Mouse (Mus musculus): ENCODE measurements around the gene Gtf2ird2.

Gene Gtf2ird2

GRCm38 (mm10) chr5:134175696-134176095 lies 8.1 kb upstream of the Gtf2ird2 start:
- Histone ChIP-seq H3K9me3 (ENCODE audit: low read length) (no peaks in the 10 kb centered on the region), H3K4me1 (replicated peaks; ENCODE audit: low read depth, low read length) (peaks cover 83% of the 10 kb centered on the region), H3K36me3 (ENCODE audit: insufficient read depth, low read length) (peaks cover 30% of the 10 kb centered on the region), H3K27me3 (ENCODE audit: insufficient read depth, low read length) (no peaks in the 10 kb centered on the region), H3K4me3 (replicated peaks; ENCODE audit: low read length) (peak overlapping the region; percentile 97)
- TF ChIP-seq NANOG (IDR thresholded peaks at IDR 0.05; ENCODE audit: borderline replicate concordance, low read length) (no peak), CTCF (conservative IDR thresholded peaks at IDR 0.05; ENCODE audit: low read length) (no peak), POU5F1 (IDR thresholded peaks at IDR 0.05; ENCODE audit: borderline replicate concordance, low read length) (no peak)

GRCm38 (mm10) chr5:134176169-134176881 lies 7.5 kb upstream of the Gtf2ird2 start, which contains the start of gene Rcc1l:
Gene Rcc1l (minus strand): TSS chr5:134176774.
- H3K4me3 ChIP-seq (replicated peaks; ENCODE audit: low read length): peak within 1 kb of the TSS; percentile 97
- H3K36me3 ChIP-seq (ENCODE audit: insufficient read depth, low read length): peaks cover 24% of the 10 kb centered on the region
- no peaks in the 10 kb centered on the region for H3K9me3 ChIP-seq (ENCODE audit: low read length)
- TF ChIP-seq NANOG (IDR thresholded peaks at IDR 0.05; ENCODE audit: borderline replicate concordance, low read length) (no peak), POU5F1 (IDR thresholded peaks at IDR 0.05; ENCODE audit: borderline replicate concordance, low read length) (no peak), CTCF (conservative IDR thresholded peaks at IDR 0.05; ENCODE audit: low read length) (no peak)
- H3K4me1 ChIP-seq (replicated peaks; ENCODE audit: low read depth, low read length): peaks cover 82% of the 10 kb centered on the region
- H3K27me3 ChIP-seq (ENCODE audit: insufficient read depth, low read length): no peaks in the 10 kb centered on the region

- no peaks in the 10 kb centered on the region for H3K9me3 ChIP-seq (ENCODE audit: low read length)
- peak overlapping the region; percentile 49 for H3K4me3 ChIP-seq (replicated peaks; ENCODE audit: low read length)
- peaks cover 84% of the 10 kb centered on the region for H3K4me1 ChIP-seq (replicated peaks; ENCODE audit: low read depth, low read length)
- H3K27me3 ChIP-seq (ENCODE audit: insufficient read depth, low read length): no peaks in the 10 kb centered on the region
- H3K36me3 ChIP-seq (ENCODE audit: insufficient read depth, low read length): peaks cover 13% of the 10 kb centered on the region
- TF ChIP-seq POU5F1 (IDR thresholded peaks at IDR 0.05; ENCODE audit: borderline replicate concordance, low read length): no peak
- no peak for TF ChIP-seq CTCF (conservative IDR thresholded peaks at IDR 0.05; ENCODE audit: low read length)
- TF ChIP-seq NANOG (IDR thresholded peaks at IDR 0.05; ENCODE audit: borderline replicate concordance, low read length): no peak
Measured at GRCm38 (mm10) chr5:134178536-134178935, 5.3 kb upstream of the Gtf2ird2 start.

GRCm38 (mm10) chr5:134179871-134180270 lies 3.9 kb upstream of the Gtf2ird2 start:
- H3K36me3 ChIP-seq (ENCODE audit: insufficient read depth, low read length): peaks cover 6% of the 10 kb centered on the region; the same call in 1 of the 2 replicates
- no peak overlapping the region for H3K4me3 ChIP-seq (replicated peaks; ENCODE audit: low read length)
- H3K9me3 ChIP-seq (ENCODE audit: low read length): no peaks in the 10 kb centered on the region
- no peaks in the 10 kb centered on the region for H3K27me3 ChIP-seq (ENCODE audit: insufficient read depth, low read length)
- TF ChIP-seq POU5F1 (IDR thresholded peaks at IDR 0.05; ENCODE audit: borderline replicate concordance, low read length) (no peak), CTCF (conservative IDR thresholded peaks at IDR 0.05; ENCODE audit: low read length) (peak; percentile 76)
- H3K4me1 ChIP-seq (replicated peaks; ENCODE audit: low read depth, low read length): peaks cover 71% of the 10 kb centered on the region

GRCm38 (mm10) chr5:134182172-134182571 lies 1.6 kb upstream of the Gtf2ird2 start:
- H3K4me1 ChIP-seq (replicated peaks; ENCODE audit: low read depth, low read length): peaks cover 69% of the 10 kb centered on the region
- TF ChIP-seq NANOG (IDR thresholded peaks at IDR 0.05; ENCODE audit: borderline replicate concordance, low read length) (no peak), POU5F1 (IDR thresholded peaks at IDR 0.05; ENCODE audit: borderline replicate concordance, low read length) (no peak), CTCF (conservative IDR thresholded peaks at IDR 0.05; ENCODE audit: low read length) (no peak)
- H3K27me3 ChIP-seq (ENCODE audit: insufficient read depth, low read length): no peaks in the 10 kb centered on the region

GRCm38 (mm10) chr5:134182735-134183134 lies 1.1 kb upstream of the Gtf2ird2 start:
- no peaks in the 10 kb centered on the region for H3K27me3 ChIP-seq (ENCODE audit: insufficient read depth, low read length)
- H3K4me3 ChIP-seq (replicated peaks; ENCODE audit: low read length): peak overlapping the region; percentile 87
- H3K36me3 ChIP-seq (ENCODE audit: insufficient read depth, low read length): peaks cover 6% of the 10 kb centered on the region; the same call in 1 of the 2 replicates

More at GRCm38 (mm10) chr5:134182172-134182571, 1.6 kb upstream of the Gtf2ird2 start:
- Histone ChIP-seq H3K9me3 (ENCODE audit: low read length) (no peaks in the 10 kb centered on the region), H3K4me3 (replicated peaks; ENCODE audit: low read length) (peak overlapping the region; percentile 87), H3K36me3 (ENCODE audit: insufficient read depth, low read length) (peaks cover 6% of the 10 kb centered on the region; the same call in 1 of the 2 replicates)

GRCm38 (mm10) chr5:134183162-134183561 lies 657 bp upstream of the Gtf2ird2 start:
- peak overlapping the region; percentile 87 for H3K4me3 ChIP-seq (replicated peaks; ENCODE audit: low read length)
- no peaks in the 10 kb centered on the region for H3K9me3 ChIP-seq (ENCODE audit: low read length)
- peaks cover 6% of the 10 kb centered on the region; the same call in 1 of the 2 replicates for H3K36me3 ChIP-seq (ENCODE audit: insufficient read depth, low read length)
- TF ChIP-seq NANOG (IDR thresholded peaks at IDR 0.05; ENCODE audit: borderline replicate concordance, low read length) (no peak), POU5F1 (IDR thresholded peaks at IDR 0.05; ENCODE audit: borderline replicate concordance, low read length) (no peak), CTCF (conservative IDR thresholded peaks at IDR 0.05; ENCODE audit: low read length) (no peak)
- no peaks in the 10 kb centered on the region for H3K27me3 ChIP-seq (ENCODE audit: insufficient read depth, low read length)
- peaks cover 64% of the 10 kb centered on the region for H3K4me1 ChIP-seq (replicated peaks; ENCODE audit: low read depth, low read length)

More at GRCm38 (mm10) chr5:134182735-134183134, 1.1 kb upstream of the Gtf2ird2 start:
- Histone ChIP-seq H3K9me3 (ENCODE audit: low read length) (no peaks in the 10 kb centered on the region), H3K4me1 (replicated peaks; ENCODE audit: low read depth, low read length) (peaks cover 64% of the 10 kb centered on the region)
- no peak for TF ChIP-seq POU5F1 (IDR thresholded peaks at IDR 0.05; ENCODE audit: borderline replicate concordance, low read length)
- no peak for TF ChIP-seq CTCF (conservative IDR thresholded peaks at IDR 0.05; ENCODE audit: low read length)
- no peak for TF ChIP-seq NANOG (IDR thresholded peaks at IDR 0.05; ENCODE audit: borderline replicate concordance, low read length)

GRCm38 (mm10) chr5:134186059-134186458 lies 2.2 kb downstream of the Gtf2ird2 start:
- no peak overlapping the region for H3K4me3 ChIP-seq (replicated peaks; ENCODE audit: low read length)
- no peaks in the 10 kb centered on the region for H3K27me3 ChIP-seq (ENCODE audit: insufficient read depth, low read length)
- TF ChIP-seq POU5F1 (IDR thresholded peaks at IDR 0.05; ENCODE audit: borderline replicate concordance, low read length): no peak

More at GRCm38 (mm10) chr5:134186059-134186458, 2.2 kb downstream of the Gtf2ird2 start:
- Histone ChIP-seq H3K36me3 (ENCODE audit: insufficient read depth, low read length) (peaks cover 6% of the 10 kb centered on the region; the same call in 1 of the 2 replicates), H3K4me1 (replicated peaks; ENCODE audit: low read depth, low read length) (peaks cover 44% of the 10 kb centered on the region), H3K9me3 (ENCODE audit: low read length) (no peaks in the 10 kb centered on the region)
